Mouse (Mus musculus) embryonic facial prominence, embryonic 13.5 days (tissue): ENCODE measurements around the gene Ctrc. TPM values are rescaled to one million over a fixed set of nuclear protein-coding genes. Genes with fewer than 3 reads are reported as not detected.

Experiments used
- polyA plus RNA-seq: library from polyadenylated mRNA; unstranded; fragments of >200 nt; fragmentation: Nextera tagmentation; extraction: Ambion mirVana; gene quantifications from 2 replicates; pipeline ENCODE4 v1.2.1, GENCODE M21; 2015

Gene Ctrc
- polyA plus RNA-seq, 1 experiment from 2014 or later = not detected

Other genes with a start within 250 kb of the Ctrc start
- gene Fblim1, start 240.3 kb downstream of the Ctrc start, polyA plus RNA-seq = 49.0 and 56.1 TPM in 2 replicates
- gene Tmem82, start 227.7 kb downstream of the Ctrc start, polyA plus RNA-seq = 0.47 and 0.74 TPM in 2 replicates
- 0.12 TPM in 1 of 2 replicates, not detected in the other for gene Slc25a34, start 222.5 kb downstream of the Ctrc start, polyA plus RNA-seq
- 8.5 TPM in 2 replicates for gene Plekhm2, start 181.5 kb downstream of the Ctrc start, polyA plus RNA-seq
- gene Rsc1a1, start 160.8 kb downstream of the Ctrc start, polyA plus RNA-seq = not detected in 2 replicates
- gene Ddi2, start 122.9 kb downstream of the Ctrc start, polyA plus RNA-seq = 22.9 and 25.2 TPM in 2 replicates
- gene Agmat, start 99.7 kb downstream of the Ctrc start, polyA plus RNA-seq = 0.30 TPM in 1 of 2 replicates, not detected in the other
- gene Dnajc16, start 55.4 kb downstream of the Ctrc start, polyA plus RNA-seq = 3.8 and 4.2 TPM in 2 replicates
- 14.2 and 15.1 TPM in 2 replicates for gene Casp9, start 52.7 kb downstream of the Ctrc start, polyA plus RNA-seq
- gene Cela2a, start 20.2 kb downstream of the Ctrc start, polyA plus RNA-seq = 0.25 TPM in 1 of 2 replicates, not detected in the other
- 51.2 and 52.0 TPM in 2 replicates for gene Efhd2, start 28.6 kb upstream of the Ctrc start, polyA plus RNA-seq
- gene Fhad1, start 168.7 kb upstream of the Ctrc start, polyA plus RNA-seq = 0.91 and 1.3 TPM in 2 replicates
- 13.9 and 14.2 TPM in 2 replicates for gene Tmem51, start 237.9 kb upstream of the Ctrc start, polyA plus RNA-seq